Mouse (Mus musculus): ENCODE results near the gene Rln3.

Gene Rln3

GRCm38 (mm10) chr8:84044900-84045299, at the start of gene Rln3:
TSS of gene Rln3 (minus strand) at chr8:84045000.
- no peak for DNase-seq

- DNase-seq: no peak
Measured at GRCm38 (mm10) chr8:84090585-84090984, 45.8 kb upstream of the Rln3 start.

GRCm38 (mm10) chr8:84089277-84089676, 44.5 kb upstream of the Rln3 start:
- no peak for DNase-seq

- DNase-seq: no peak
Measured at GRCm38 (mm10) chr8:84087821-84088220, 43.0 kb upstream of the Rln3 start.

- peak; percentile 55 for DNase-seq
Measured at GRCm38 (mm10) chr8:84087156-84087555, 42.4 kb upstream of the Rln3 start.

- DNase-seq: no peak
Measured at GRCm38 (mm10) chr8:84084341-84085115, 39.7 kb upstream of the Rln3 start.

- DNase-seq: peak; percentile 91
Measured at GRCm38 (mm10) chr8:84083829-84084241, 39.0 kb upstream of the Rln3 start.

DNA sequence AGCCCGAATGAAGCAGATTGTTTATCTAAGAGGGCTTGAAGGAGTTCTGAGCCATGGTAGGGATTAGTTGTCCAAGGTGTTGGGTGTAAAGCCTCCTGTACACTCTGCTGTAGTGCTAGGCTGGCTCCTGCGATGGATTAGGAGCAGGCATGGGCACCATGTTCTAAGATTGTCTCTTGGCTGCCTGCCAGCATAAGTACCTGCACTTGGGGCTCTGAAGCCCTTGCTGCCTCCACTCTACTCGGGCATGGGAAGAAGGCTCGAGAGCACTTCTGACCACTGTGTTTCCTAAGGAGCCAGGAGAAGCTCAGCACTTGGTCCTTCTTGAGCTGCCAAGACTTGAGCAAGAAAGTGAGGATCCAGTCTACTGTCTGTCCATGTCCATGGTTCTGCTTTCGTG, 34.4 kb upstream of the Rln3 start:
- DNase-seq: no peak

DNA sequence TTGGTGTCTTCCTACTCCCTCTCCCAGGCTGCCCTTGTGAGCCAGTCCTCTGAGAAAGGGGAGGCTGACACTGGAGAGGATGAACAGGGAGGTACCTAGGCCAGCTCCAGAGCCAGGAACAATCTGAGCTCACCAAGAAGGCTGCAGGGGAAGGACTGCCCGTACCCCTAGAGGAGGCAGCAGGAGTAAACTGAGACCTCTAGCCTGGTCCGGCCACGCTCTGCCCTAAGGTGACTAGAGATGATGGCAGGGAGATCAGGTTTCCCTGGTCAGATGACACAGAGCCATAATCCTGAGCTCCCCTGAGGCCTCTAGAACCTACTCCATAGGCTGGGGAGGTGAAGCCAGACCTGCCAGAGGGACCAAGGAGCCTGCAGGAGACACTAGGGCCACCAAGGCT, 32.0 kb upstream of the Rln3 start:
- DNase-seq: no peak

- DNase-seq: no peak
Measured at GRCm38 (mm10) chr8:84076412-84076811, 31.6 kb upstream of the Rln3 start.

DNA sequence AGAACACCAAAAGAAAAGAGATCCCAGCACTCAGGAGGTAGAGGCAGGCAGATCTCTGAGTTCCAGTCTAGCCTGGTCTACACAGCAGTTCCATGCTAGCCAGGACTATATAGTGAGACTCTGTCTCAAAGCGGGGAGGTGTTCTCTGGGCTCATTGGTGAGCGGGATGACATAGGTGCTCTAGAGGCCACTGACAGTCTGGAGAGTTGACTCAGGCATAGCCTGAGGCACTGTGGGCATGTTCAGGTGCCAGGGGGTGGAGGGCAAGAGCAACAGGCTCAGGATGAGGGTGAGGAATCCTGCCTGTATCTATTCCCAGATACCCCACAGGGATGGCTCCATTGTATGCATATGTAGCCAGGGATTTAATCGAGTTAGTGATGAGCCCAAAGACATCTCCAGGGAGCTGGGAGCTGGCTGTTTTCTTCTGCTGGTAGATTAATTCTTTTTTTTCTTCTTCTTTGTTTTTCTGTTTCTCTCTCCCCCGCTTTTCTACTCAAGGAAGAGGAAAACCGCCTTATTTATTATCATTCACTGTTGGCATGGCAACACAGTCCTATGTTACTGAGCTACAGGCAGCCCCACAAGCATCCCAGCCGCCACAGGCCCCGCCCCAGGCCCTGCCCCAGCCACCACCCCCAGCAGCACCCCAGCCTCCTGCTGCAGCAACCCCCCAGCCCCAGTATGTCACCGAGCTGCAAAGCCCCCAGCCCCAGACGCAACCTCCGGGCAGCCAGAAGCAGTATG, 28.6 kb upstream of the Rln3 start:
- no peak for DNase-seq

DNA sequence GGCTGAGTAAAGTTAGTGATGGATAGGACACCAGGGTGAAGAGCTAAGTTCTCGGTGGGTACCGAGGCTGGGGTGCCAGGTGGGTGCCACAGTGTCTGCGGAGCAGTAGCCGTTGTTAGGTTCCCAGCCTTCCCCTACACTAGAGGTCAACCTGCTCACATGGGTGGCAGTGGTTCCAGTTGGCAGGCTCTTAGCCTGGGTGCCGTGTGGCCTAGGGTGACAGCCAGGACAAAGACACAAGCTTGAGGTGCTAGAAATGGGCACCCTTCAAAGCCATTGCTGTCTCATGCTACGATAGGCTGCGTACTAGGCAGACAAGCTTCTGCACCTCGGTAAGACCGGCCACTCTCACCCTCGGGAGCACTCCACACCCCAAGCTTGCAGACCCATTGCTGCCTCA, 27.5 kb upstream of the Rln3 start:
- no peak for DNase-seq

DNA sequence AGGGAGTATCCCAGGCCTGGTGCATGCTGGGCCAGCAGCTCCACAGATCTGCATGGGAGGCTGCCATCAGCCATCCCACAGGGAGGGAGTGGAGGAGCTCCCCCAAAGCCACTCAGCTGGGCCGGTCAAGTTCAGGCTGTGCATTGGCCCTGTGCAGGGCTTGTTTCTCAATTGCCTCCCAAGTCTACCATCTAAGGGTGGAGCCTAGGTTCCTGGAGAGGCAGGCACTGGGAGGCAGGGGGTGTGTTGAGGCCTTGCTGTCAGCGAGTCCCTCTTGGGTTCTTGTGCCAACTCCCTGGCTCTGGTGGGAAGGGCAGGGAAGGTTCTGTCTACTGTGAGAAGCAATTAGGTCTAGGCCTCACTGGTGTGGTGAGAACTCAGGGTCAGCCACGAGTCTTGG, 27.1 kb upstream of the Rln3 start:
- DNase-seq: no peak

DNA sequence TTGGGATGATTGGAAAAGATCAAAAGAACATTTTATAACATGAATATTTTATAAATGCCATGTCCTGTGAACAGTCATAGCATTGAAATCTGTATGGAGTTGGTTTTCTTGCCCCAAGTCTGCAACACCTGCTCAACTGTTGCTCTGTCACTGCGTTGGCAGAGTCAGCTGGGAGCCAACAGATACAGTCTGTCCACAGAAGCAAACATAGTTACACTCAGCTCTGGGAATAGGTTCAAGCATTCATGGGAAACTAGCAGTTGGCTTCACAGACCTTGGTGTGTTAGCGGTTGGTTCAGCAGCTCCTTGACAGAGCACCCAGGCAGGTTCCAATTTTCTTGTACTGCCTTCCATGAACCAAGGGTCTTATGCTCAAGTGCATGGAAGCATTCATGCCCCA, 25.9 kb upstream of the Rln3 start:
- no peak for DNase-seq

DNA sequence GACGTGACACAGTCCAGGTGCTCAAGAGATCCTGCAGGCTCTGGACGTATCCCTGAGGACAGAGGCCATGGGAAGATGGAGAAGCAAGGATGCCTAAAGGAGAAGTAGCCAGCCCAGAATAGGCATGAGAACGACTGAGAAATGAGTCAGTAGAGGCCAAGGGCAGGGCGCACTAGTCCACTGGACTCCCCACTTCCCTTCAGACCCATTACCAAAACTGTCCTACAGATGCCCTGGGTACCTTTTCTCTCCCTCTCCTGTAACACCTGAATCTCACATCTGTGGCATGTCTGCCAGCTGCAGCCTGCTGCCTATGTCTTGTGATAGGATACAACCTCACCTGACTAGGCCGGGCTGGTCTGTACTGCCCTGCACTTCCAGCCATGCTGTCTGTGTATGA, 25.4 kb upstream of the Rln3 start:
- no peak for DNase-seq

DNA sequence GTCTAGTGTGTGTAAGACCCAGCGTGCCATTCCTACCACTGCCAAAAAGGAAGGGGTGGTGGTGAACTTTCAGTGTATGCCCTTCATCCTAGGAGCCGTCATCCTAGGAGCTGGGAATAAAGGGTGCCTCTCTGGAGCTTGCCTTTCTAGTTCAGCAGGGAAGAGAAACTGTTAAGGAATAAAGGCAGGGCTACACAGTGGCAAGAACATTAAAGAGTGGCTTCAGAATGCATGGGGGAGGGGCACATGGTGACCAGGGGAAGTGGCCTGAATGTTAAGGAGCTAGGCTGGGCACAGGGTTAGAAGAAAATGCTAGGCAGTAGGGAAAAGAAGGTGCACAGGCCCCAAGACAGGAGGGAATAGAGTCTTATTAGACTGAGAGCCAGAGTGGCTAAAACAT, 24.9 kb upstream of the Rln3 start:
- peak; percentile 21 for DNase-seq

DNA sequence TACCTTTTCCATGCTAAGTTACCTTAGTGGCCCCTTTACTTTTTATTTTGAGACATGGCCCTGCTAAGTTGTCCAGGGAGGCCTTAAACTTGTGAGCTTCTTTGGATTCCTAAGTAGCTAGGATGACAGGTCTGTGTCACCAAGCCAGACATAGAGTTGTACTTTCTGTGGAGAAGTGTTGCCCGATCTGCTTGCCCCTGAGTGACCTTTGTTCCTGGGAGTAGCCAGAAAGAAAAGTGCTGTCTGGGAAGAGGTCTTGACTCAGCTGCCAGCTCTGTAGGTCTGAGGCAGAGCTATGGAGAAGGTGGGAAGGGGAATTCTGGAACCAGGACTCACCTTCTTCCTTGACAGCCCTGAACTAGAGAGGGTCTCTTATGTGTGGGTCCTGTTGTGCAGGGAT, 24.4 kb upstream of the Rln3 start:
- DNase-seq: peak; percentile 47

- no peak for DNase-seq
Measured at GRCm38 (mm10) chr8:84068316-84069035, 23.7 kb upstream of the Rln3 start.

DNA sequence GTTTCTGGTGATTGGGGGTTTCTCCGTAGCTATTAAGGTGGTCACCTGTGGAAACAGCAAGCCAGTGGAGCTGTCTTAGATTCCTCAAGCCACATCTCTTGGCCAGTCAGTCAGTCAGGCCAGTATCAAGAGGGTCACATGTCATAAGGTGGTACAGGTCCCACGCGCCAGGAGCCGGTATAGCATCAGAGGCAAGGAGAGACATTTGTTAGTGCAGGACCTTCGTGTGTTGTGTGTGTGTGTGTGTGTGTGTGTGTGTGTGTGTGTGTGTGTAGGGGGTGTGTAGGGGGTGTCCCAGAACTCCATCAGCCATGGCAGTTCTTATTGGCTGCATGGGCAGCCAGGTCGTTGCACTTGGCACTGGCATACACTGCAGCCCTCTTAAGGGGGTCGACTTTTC, 23.1 kb upstream of the Rln3 start:
- no peak for DNase-seq

GRCm38 (mm10) chr8:84067047-84067573, 22.3 kb upstream of the Rln3 start:
- peak; percentile 94 for DNase-seq

- peak; percentile 100 for DNase-seq
Measured at GRCm38 (mm10) chr8:84066291-84066930, 21.6 kb upstream of the Rln3 start, which contains the start of gene Rfx1. TSS of gene Rfx1 (plus strand) at chr8:84066834.

- DNase-seq: no peak
Measured at GRCm38 (mm10) chr8:84065457-84066072, 20.8 kb upstream of the Rln3 start.
